Mouse (Mus musculus) midbrain, embryonic 11.5 days (tissue): ENCODE data around the gene N6amt1. TPM values are rescaled to one million over a fixed set of nuclear protein-coding genes. Genes with fewer than 3 reads are reported as not detected.

ENCODE experiments used
- polyA plus RNA-seq: library from polyadenylated mRNA; unstranded; fragments of >200 nt; fragmentation: Nextera tagmentation; extraction: Ambion mirVana; gene quantifications from 2 replicates; pipeline ENCODE4 v1.2.1, GENCODE M21; 2014

The N6amt1 gene
- polyA plus RNA-seq, 1 experiment from 2014 or later = 14.7 TPM

Other genes starting within 250 kb of the N6amt1 start
- 29.6 and 29.7 TPM in 2 replicates for gene Ltn1, start 78.4 kb downstream of the N6amt1 start, polyA plus RNA-seq
- 12.1 and 14.7 TPM in 2 replicates for gene Rwdd2b, start 86.4 kb downstream of the N6amt1 start, polyA plus RNA-seq
- gene Usp16, start 100.5 kb downstream of the N6amt1 start, polyA plus RNA-seq = 43.0 and 50.6 TPM in 2 replicates
- 693 and 743 TPM in 2 replicates for gene Cct8, start 141.7 kb downstream of the N6amt1 start, polyA plus RNA-seq
- gene Map3k7cl, start 199.1 kb downstream of the N6amt1 start, polyA plus RNA-seq = not detected in 2 replicates